Mouse (Mus musculus) kidney, embryonic 15.5 days (tissue): ENCODE results near the gene Pde10a. TPM values are rescaled to one million over a fixed set of nuclear protein-coding genes. Genes with fewer than 3 reads are reported as not detected.
A peak's percentile ranks its signal among the peaks of the same experiment; 100 is the strongest.

Source experiments
- ATAC-seq: fragments of 200-750 bp; cut with Nextera tagmentation; replicated peaks from 2 replicates; pipeline ENCODE4 v1.8.0; 2017; ENCODE audit warnings: moderate TSS enrichment; ENCODE audit not compliant: low FRiP score
- H3K27ac ChIP-seq: fragments of 300-500 bp; sonication (generic); 2 replicates; pipeline ENCODE4 v1.5.1; 2015; ENCODE audit warnings: mild to moderate bottlenecking, inconsistent platforms
- H3K27me3 ChIP-seq: fragments of 300-500 bp; sonication (generic); 2 replicates; pipeline ENCODE4 v1.6.1; 2015; ENCODE audit warnings: inconsistent platforms
- H3K36me3 ChIP-seq: fragments of 300-500 bp; sonication (generic); 2 replicates; pipeline ENCODE4 v1.6.1; 2015; ENCODE audit warnings: inconsistent platforms
- H3K4me1 ChIP-seq: fragments of 300-500 bp; sonication (generic); 2 replicates; pipeline ENCODE4 v1.6.1; 2015; ENCODE audit warnings: inconsistent platforms
- H3K4me2 ChIP-seq: fragments of 300-500 bp; sonication (generic); 2 replicates; pipeline ENCODE4 v1.6.1; 2015; ENCODE audit warnings: moderate library complexity, mild to moderate bottlenecking, inconsistent platforms
- H3K4me3 ChIP-seq: fragments of 300-500 bp; sonication (generic); replicated peaks from 2 replicates; pipeline ENCODE4 v1.5.1; 2015; ENCODE audit warnings: mild to moderate bottlenecking, inconsistent platforms
- H3K9ac ChIP-seq: fragments of 300-500 bp; sonication (generic); 2 replicates; pipeline ENCODE4 v1.6.1; 2015; ENCODE audit warnings: mild to moderate bottlenecking, inconsistent platforms
- H3K9me3 ChIP-seq: fragments of 300-500 bp; sonication (generic); replicated peaks from 2 replicates; pipeline ENCODE4 v1.6.1; 2016; ENCODE audit warnings: inconsistent platforms
- WGBS: fragments of 180-500 bp; shearing (Covaris S2); methylation state at CpG from one replicate; pipeline ENCODE4 v1.1.7; 2015; ENCODE audit warnings: mixed read lengths; 5-methylcytosine and 5-hydroxymethylcytosine counted together
- polyA plus RNA-seq: library from polyadenylated mRNA; unstranded; fragments of >200 nt; fragmentation: Nextera tagmentation; extraction: Ambion mirVana; gene quantifications from 2 replicates; pipeline ENCODE4 v1.2.1, GENCODE M21; 2015

Pde10a gene
- polyA plus RNA-seq, 1 experiment from 2014 or later = 2.2 TPM

GRCm38 (mm10) chr17:8892193-8892985, 367.2 kb downstream of the Pde10a start:
- Histone ChIP-seq H3K27me3 (peaks cover 13% of the 10 kb centered on the region; the same call in 1 of the 2 replicates), H3K9ac (no peak overlapping the region), H3K27ac (no peak overlapping the region), H3K4me1 (peaks cover 4% of the 10 kb centered on the region; the same call in 1 of the 2 replicates), H3K4me3 (no peak overlapping the region), H3K4me2 (no peak overlapping the region), H3K36me3 (no peaks in the 10 kb centered on the region), H3K9me3 (no peaks in the 10 kb centered on the region)
- 75% methylated on average over 13 of the region's 13 CpGs for WGBS
- no peak for ATAC-seq

- H3K27ac ChIP-seq = no peak overlapping the region
- no peaks in the 10 kb centered on the region for H3K9me3 ChIP-seq
- no peaks in the 10 kb centered on the region for H3K36me3 ChIP-seq
- no peak overlapping the region for H3K4me3 ChIP-seq
- no peak overlapping the region for H3K4me2 ChIP-seq
- H3K9ac ChIP-seq = no peak overlapping the region
- no peak for ATAC-seq
- 72% methylated on average over 14 of the region's 14 CpGs for WGBS
- H3K4me1 ChIP-seq = peaks cover 8% of the 10 kb centered on the region; the same call in 1 of the 2 replicates
- H3K27me3 ChIP-seq = peaks cover 17% of the 10 kb centered on the region; the same call in 1 of the 2 replicates
Measured at GRCm38 (mm10) chr17:8895991-8896390, 370.8 kb downstream of the Pde10a start.

- no peak for ATAC-seq
- H3K4me1 ChIP-seq = peaks cover 8% of the 10 kb centered on the region; the same call in 1 of the 2 replicates
- 86% methylated on average over 10 of the region's 10 CpGs for WGBS
- no peak overlapping the region for H3K27ac ChIP-seq
- no peaks in the 10 kb centered on the region for H3K36me3 ChIP-seq
- H3K4me2 ChIP-seq = no peak overlapping the region
- no peaks in the 10 kb centered on the region for H3K9me3 ChIP-seq
- no peak overlapping the region for H3K4me3 ChIP-seq
- no peak overlapping the region for H3K9ac ChIP-seq
- peaks cover 12% of the 10 kb centered on the region; the same call in 1 of the 2 replicates for H3K27me3 ChIP-seq
Measured at GRCm38 (mm10) chr17:8897749-8898148, 372.6 kb downstream of the Pde10a start.

- Histone ChIP-seq H3K4me1 (peaks cover 5% of the 10 kb centered on the region; the same call in 1 of the 2 replicates), H3K36me3 (no peaks in the 10 kb centered on the region), H3K4me3 (no peak overlapping the region), H3K27me3 (peaks cover 12% of the 10 kb centered on the region; the same call in 1 of the 2 replicates), H3K9ac (no peak overlapping the region), H3K9me3 (no peaks in the 10 kb centered on the region), H3K4me2 (no peak overlapping the region), H3K27ac (no peak overlapping the region)
- 71% methylated on average over 8 of the region's 8 CpGs for WGBS
- no peak for ATAC-seq
Measured at GRCm38 (mm10) chr17:8898221-8898620, 373.0 kb downstream of the Pde10a start.

GRCm38 (mm10) chr17:8899212-8899611, 374.0 kb downstream of the Pde10a start:
- peak; percentile 64; the same call in 1 of the 2 replicates for ATAC-seq
- no peak overlapping the region for H3K4me2 ChIP-seq
- 0 out of 2 replicates have a peak, but pooled peaks cover 4% of the 10 kb centered on the region for H3K4me1 ChIP-seq
- H3K27me3 ChIP-seq = peaks cover 8% of the 10 kb centered on the region; the same call in 1 of the 2 replicates
- H3K9ac ChIP-seq = no peak overlapping the region
- no peaks in the 10 kb centered on the region for H3K36me3 ChIP-seq
- H3K4me3 ChIP-seq = no peak overlapping the region
- no peaks in the 10 kb centered on the region for H3K9me3 ChIP-seq
- 50% methylated on average over 7 of the region's 7 CpGs for WGBS
- no peak overlapping the region for H3K27ac ChIP-seq

GRCm38 (mm10) chr17:8903555-8904283, 378.5 kb downstream of the Pde10a start:
- no peaks in the 10 kb centered on the region for H3K36me3 ChIP-seq
- H3K4me3 ChIP-seq = no peak overlapping the region
- no peak for ATAC-seq
- no peak overlapping the region for H3K27ac ChIP-seq
- H3K9me3 ChIP-seq = no peaks in the 10 kb centered on the region
- H3K9ac ChIP-seq = no peak overlapping the region
- 0 out of 2 replicates have a peak, but pooled peaks cover 4% of the 10 kb centered on the region for H3K4me1 ChIP-seq
- peaks cover 4% of the 10 kb centered on the region; the same call in 1 of the 2 replicates for H3K27me3 ChIP-seq
- H3K4me2 ChIP-seq = no peak overlapping the region
- WGBS = 90% methylated on average over 5 of the region's 5 CpGs

- Histone ChIP-seq H3K9me3 (no peaks in the 10 kb centered on the region), H3K4me2 (no peak overlapping the region), H3K4me3 (no peak overlapping the region), H3K27ac (no peak overlapping the region), H3K27me3 (peaks cover 2% of the 10 kb centered on the region; the same call in 1 of the 2 replicates), H3K9ac (no peak overlapping the region), H3K36me3 (no peaks in the 10 kb centered on the region), H3K4me1 (no peaks in the 10 kb centered on the region)
- no peak for ATAC-seq
- 64% methylated on average over 5 of the region's 5 CpGs for WGBS
Measured at GRCm38 (mm10) chr17:8910571-8910970, 385.4 kb downstream of the Pde10a start.

GRCm38 (mm10) chr17:8912933-8913332, 387.8 kb downstream of the Pde10a start:
- no peak for ATAC-seq
- 80% methylated on average over 3 of the region's 3 CpGs for WGBS
- H3K4me3 ChIP-seq = no peak overlapping the region
- H3K9me3 ChIP-seq = no peaks in the 10 kb centered on the region
- no peaks in the 10 kb centered on the region for H3K27me3 ChIP-seq
- H3K9ac ChIP-seq = no peak overlapping the region
- no peaks in the 10 kb centered on the region for H3K4me1 ChIP-seq
- no peaks in the 10 kb centered on the region for H3K36me3 ChIP-seq
- H3K27ac ChIP-seq = no peak overlapping the region
- no peak overlapping the region for H3K4me2 ChIP-seq

GRCm38 (mm10) chr17:8915693-8916092, 390.5 kb downstream of the Pde10a start:
- Histone ChIP-seq H3K4me3 (no peak overlapping the region), H3K27me3 (no peaks in the 10 kb centered on the region), H3K27ac (no peak overlapping the region), H3K4me1 (no peaks in the 10 kb centered on the region), H3K9me3 (no peaks in the 10 kb centered on the region), H3K36me3 (no peaks in the 10 kb centered on the region), H3K9ac (no peak overlapping the region), H3K4me2 (no peak overlapping the region)
- ATAC-seq = no peak

- H3K27ac ChIP-seq = no peak overlapping the region
- no peak overlapping the region for H3K4me3 ChIP-seq
- H3K36me3 ChIP-seq = no peaks in the 10 kb centered on the region
- 24% methylated on average over 4 of the region's 4 CpGs for WGBS
- no peaks in the 10 kb centered on the region for H3K9me3 ChIP-seq
- no peak overlapping the region for H3K9ac ChIP-seq
- peaks cover 27% of the 10 kb centered on the region for H3K27me3 ChIP-seq
- 0 out of 2 replicates have a peak, but pooled peaks cover 2% of the 10 kb centered on the region for H3K4me1 ChIP-seq
- H3K4me2 ChIP-seq = no peak overlapping the region
- ATAC-seq = no peak
Measured at GRCm38 (mm10) chr17:8923074-8923473, 397.9 kb downstream of the Pde10a start.

GRCm38 (mm10) chr17:8923727-8924126, 398.6 kb downstream of the Pde10a start:
- Histone ChIP-seq H3K27me3 (peaks cover 29% of the 10 kb centered on the region), H3K27ac (no peak overlapping the region), H3K4me3 (no peak overlapping the region), H3K36me3 (no peaks in the 10 kb centered on the region), H3K9me3 (no peaks in the 10 kb centered on the region), H3K4me1 (0 out of 2 replicates have a peak, but pooled peaks cover 2% of the 10 kb centered on the region), H3K4me2 (no peak overlapping the region), H3K9ac (no peak overlapping the region)
- 48% methylated on average over 8 of the region's 8 CpGs for whole genome bisulfite sequencing
- ATAC-seq = no peak

GRCm38 (mm10) chr17:8925819-8926383, 400.7 kb downstream of the Pde10a start:
- no peaks in the 10 kb centered on the region for H3K36me3 ChIP-seq
- no peak overlapping the region for H3K27ac ChIP-seq
- H3K4me1 ChIP-seq = 0 out of 2 replicates have a peak, but pooled peaks cover 2% of the 10 kb centered on the region
- no peak overlapping the region for H3K4me2 ChIP-seq
- no peak for ATAC-seq
- H3K9ac ChIP-seq = no peak overlapping the region
- H3K27me3 ChIP-seq = peaks cover 34% of the 10 kb centered on the region
- H3K4me3 ChIP-seq = no peak overlapping the region
- WGBS = 63% methylated on average over 10 of the region's 10 CpGs
- H3K9me3 ChIP-seq = no peaks in the 10 kb centered on the region
